Mouse (Mus musculus): ENCODE data around the gene Barhl1. TPM values are rescaled to one million over a fixed set of nuclear protein-coding genes. Genes with fewer than 3 reads are reported as not detected.
A peak's percentile ranks its signal among the peaks of the same experiment; 100 is the strongest.

Gene Barhl1
- polyA plus RNA-seq (2015; fragmentation: Nextera tagmentation; extraction: Ambion mirVana), result not detected in 2 replicates

GRCm38 (mm10) chr2:28916513-28916865, at the start of gene Barhl1:
TSS of gene Barhl1 (minus strand) at chr2:28916668.
- no peak for DNase-seq (ENCODE audit: low spot score)

GRCm38 (mm10) chr2:28963565-28963964, 47.1 kb upstream of the Barhl1 start:
- DNase-seq (ENCODE audit: low spot score), result no peak

- DNase-seq (ENCODE audit: low spot score), result no peak
These were observed 45.2 kb upstream of the Barhl1 start for GRCm38 (mm10) chr2:28961636-28962035.

- DNase-seq (ENCODE audit: low spot score), result no peak
These were observed 44.6 kb upstream of the Barhl1 start for GRCm38 (mm10) chr2:28961024-28961585.

- no peak for DNase-seq (ENCODE audit: low spot score)
These were observed 40.4 kb upstream of the Barhl1 start for GRCm38 (mm10) chr2:28956874-28957273.

- no peak for DNase-seq (ENCODE audit: low spot score)
These were observed 38.1 kb upstream of the Barhl1 start for GRCm38 (mm10) chr2:28954595-28954994.

- DNase-seq (ENCODE audit: low spot score), result no peak
These were observed 36.5 kb upstream of the Barhl1 start for GRCm38 (mm10) chr2:28952981-28953380.

GRCm38 (mm10) chr2:28946312-28946711, 29.8 kb upstream of the Barhl1 start:
- DNase-seq (ENCODE audit: low spot score), result no peak

- no peak for DNase-seq (ENCODE audit: low spot score)
These were observed 28.9 kb upstream of the Barhl1 start for GRCm38 (mm10) chr2:28945388-28945787.

- no peak for DNase-seq (ENCODE audit: low spot score)
These were observed 27.4 kb upstream of the Barhl1 start for GRCm38 (mm10) chr2:28943666-28944516.

GRCm38 (mm10) chr2:28938997-28939396, 22.5 kb upstream of the Barhl1 start:
- DNase-seq (ENCODE audit: low spot score), result no peak

- DNase-seq (ENCODE audit: low spot score), result no peak
These were observed 14.1 kb upstream of the Barhl1 start for GRCm38 (mm10) chr2:28930571-28930970.

GRCm38 (mm10) chr2:28923912-28924311, 7.4 kb upstream of the Barhl1 start:
- DNase-seq (ENCODE audit: low spot score), result peak; percentile 27

- no peak for DNase-seq (ENCODE audit: low spot score)
These were observed 2.5 kb upstream of the Barhl1 start for GRCm38 (mm10) chr2:28919001-28919400.

- no peak for DNase-seq (ENCODE audit: low spot score)
These were observed 1.3 kb upstream of the Barhl1 start for GRCm38 (mm10) chr2:28917518-28918361.

- DNase-seq (ENCODE audit: low spot score), result no peak
These were observed 669 bp upstream of the Barhl1 start for GRCm38 (mm10) chr2:28917156-28917517.

- DNase-seq (ENCODE audit: low spot score), result peak; percentile 85
These were observed 528 bp downstream of the Barhl1 start for GRCm38 (mm10) chr2:28915768-28916512.

GRCm38 (mm10) chr2:28915104-28915738, 1.2 kb downstream of the Barhl1 start:
- no peak for DNase-seq (ENCODE audit: low spot score)

GRCm38 (mm10) chr2:28914121-28914520, 2.3 kb downstream of the Barhl1 start:
- no peak for DNase-seq (ENCODE audit: low spot score)

GRCm38 (mm10) chr2:28912961-28913360, 3.5 kb downstream of the Barhl1 start:
- DNase-seq (ENCODE audit: low spot score), result no peak

Measured in thymus, postnatal 0 days (tissue).